Mouse (Mus musculus): ENCODE data around the gene G0s2. TPM values are rescaled to one million over a fixed set of nuclear protein-coding genes. Genes with fewer than 3 reads are reported as not detected.

The G0s2 gene
- total RNA-seq, 1 experiment from 2014 or later: 62.3 TPM

Other genes with a start within 250 kb of the G0s2 start
- 8.8 and 12.8 TPM in 2 replicates for gene Syt14, start 237.4 kb downstream of the G0s2 start, total RNA-seq (2021)
- 23.3 and 23.4 TPM in 2 replicates for gene Diexf, start 142.9 kb downstream of the G0s2 start, total RNA-seq (2021)
- 0.18 and 0.38 TPM in 2 replicates for gene Irf6, start 120.1 kb downstream of the G0s2 start, total RNA-seq (2021)
- 1.6 and 4.9 TPM in 2 replicates for gene A130010J15Rik, start 105.2 kb downstream of the G0s2 start, total RNA-seq (2021)
- 1.5 and 3.4 TPM in 2 replicates for gene Traf3ip3, start 71.5 kb downstream of the G0s2 start, total RNA-seq (2021)
- 0.76 and 2.3 TPM in 2 replicates for gene Lamb3, start 65.5 kb downstream of the G0s2 start, total RNA-seq (2021)
- gene Hsd11b1, start 9.1 kb downstream of the G0s2 start, total RNA-seq (2021): 71.0 and 74.2 TPM in 2 replicates
- 0.12 TPM in 1 of 2 replicates, not detected in the other for gene Camk1g, start 97.1 kb upstream of the G0s2 start, total RNA-seq (2021)